Comparison of ENCODE assay signal across 28 mouse cellular contexts in genomic region chr5:91247444-91247843, GRCm38 (mm10).
A peak's percentile ranks its signal among the peaks of the same experiment; 100 is the strongest.
DNase-seq lines count a peak whose midpoint lies in the region; ATAC-seq and TF ChIP-seq lines count a peak whose summit lies in the region.
"Had no signal": no experiment of that assay in that cellular context is flagged by ENCODE, and none has a peak within 500 bp of the region (broad histone marks: within the 10 kb centered on the region; RNA-seq: fewer than 3 reads in every experiment).

No protein-coding gene starts in this region.

- no peaks in the 10 kb centered on the region for H3K9me3 ChIP-seq in liver, postnatal 0 days (ENCODE audit: low read length)
- H3K9me3 ChIP-seq: embryonic facial prominence, embryonic 13.5 days; embryonic facial prominence, embryonic 15.5 days; forebrain, embryonic 10.5 days; forebrain, embryonic 12.5 days; G1E had no signal

- no peak for DNase-seq in frontal cortex, postnatal 14 days (ENCODE audit: low spot score in 2 of 2)
- DNase-seq in liver, adult 2 months (ENCODE audit: extremely low read depth, low read depth, low spot score): peak; percentile 9
- DNase-seq in liver, postnatal 0 days: no peak
- peak; percentile 1 for DNase-seq in brain, adult 2 months (ENCODE audit: low read depth, low spot score)
- DNase-seq: adrenal gland, adult 8-10 months; adrenal gland, postnatal 14 days; adrenal gland, postnatal 36 days; B cell, adult 2 months; cerebellum, adult 11 months; cerebellum, adult 18-20 months; cerebellum, adult 8-10 months; cerebellum, adult 9-11 months; cerebellum, postnatal 14 days; cerebellum, postnatal 36 days; embryo, embryonic 11 days had no signal

- H3K4me1 ChIP-seq in liver, adult 2 months (ENCODE audit: control insufficient read depth, insufficient read depth, low read length): peaks cover 4% of the 10 kb centered on the region; the same call in 1 of the 2 replicates
- no peaks in the 10 kb centered on the region for H3K4me1 ChIP-seq in liver, postnatal 0 days (ENCODE audit: insufficient read depth)
- H3K4me1 ChIP-seq: embryonic facial prominence, embryonic 13.5 days; embryonic facial prominence, embryonic 15.5 days; forebrain, embryonic 10.5 days; forebrain, embryonic 12.5 days had no signal

- ATAC-seq in frontal cortex, adult (ENCODE audit: low TSS enrichment): peak; percentile 94
- ATAC-seq in liver, postnatal 0 days: no peak
- ATAC-seq: activated CD4-positive, CD25-positive, alpha-beta regulatory T cell, adult 4 months; CD4-positive, CD25-positive, alpha-beta regulatory T cell, adult 4 months; forebrain, embryonic 14.5 days; forebrain, embryonic 16.5 days; Patski had no signal

- H3K4me3 ChIP-seq in liver, adult 2 months (ENCODE audit: insufficient read depth, low read depth, low read length): no peak overlapping the region
- no peak overlapping the region for H3K4me3 ChIP-seq in liver, postnatal 0 days (ENCODE audit: low read depth, low read length)
- H3K4me3 ChIP-seq: embryonic facial prominence, embryonic 13.5 days; embryonic facial prominence, embryonic 15.5 days; erythroblast, embryonic 14.5 days; forebrain, embryonic 10.5 days; forebrain, embryonic 12.5 days had no signal

- H3K4me2 ChIP-seq in liver, postnatal 0 days (ENCODE audit: low read depth, low read length): no peak overlapping the region
- H3K4me2 ChIP-seq: embryonic facial prominence, embryonic 13.5 days; embryonic facial prominence, embryonic 15.5 days; forebrain, embryonic 12.5 days had no signal

- no peaks in the 10 kb centered on the region for H3K27me3 ChIP-seq in liver, adult 2 months (ENCODE audit: control insufficient read depth, insufficient read depth, low read length)
- no peaks in the 10 kb centered on the region for H3K27me3 ChIP-seq in liver, postnatal 0 days (ENCODE audit: insufficient read depth, low read length)
- H3K27me3 ChIP-seq: CH12.LX; embryonic facial prominence, embryonic 13.5 days; embryonic facial prominence, embryonic 15.5 days; forebrain, embryonic 12.5 days; Patski had no signal

- H3K36me3 ChIP-seq in liver, adult 2 months (ENCODE audit: control insufficient read depth, insufficient read depth, low read length): no peaks in the 10 kb centered on the region
- H3K36me3 ChIP-seq in liver, postnatal 0 days (replicated peaks; ENCODE audit: insufficient read depth, low read length): no peaks in the 10 kb centered on the region
- H3K36me3 ChIP-seq: embryonic facial prominence, embryonic 13.5 days; embryonic facial prominence, embryonic 15.5 days; forebrain, embryonic 10.5 days; forebrain, embryonic 12.5 days; G1E had no signal

- H3K9ac ChIP-seq in liver, adult 2 months (ENCODE audit: low read depth, low read length): no peak overlapping the region
- H3K9ac ChIP-seq in liver, postnatal 0 days (replicated peaks): no peak overlapping the region
- H3K9ac ChIP-seq: embryonic facial prominence, embryonic 13.5 days; embryonic facial prominence, embryonic 15.5 days; forebrain, embryonic 12.5 days had no signal

- no peak for TF ChIP-seq EP300 in liver, postnatal 0 days (IDR thresholded peaks at IDR 0.05; ENCODE audit: low read depth)

- H3K79me2 ChIP-seq in liver, adult 2 months (ENCODE audit: control insufficient read depth, insufficient read depth, low read length): no peaks in the 10 kb centered on the region

- no peak for TF ChIP-seq CTCF in liver, adult 2 months (IDR thresholded peaks at IDR 0.05; ENCODE audit: low read depth, low read length)
- TF ChIP-seq CTCF in liver, postnatal 0 days (IDR thresholded peaks at IDR 0.05; ENCODE audit: low read depth): no peak

- TF ChIP-seq POLR2A in liver, adult 2 months (IDR thresholded peaks at IDR 0.05; ENCODE audit: extremely low read depth, insufficient read depth, low read length): no peak

- WGBS in liver, adult 2 months: 57% methylated on average over 5 of the region's 5 CpGs
- 69% methylated on average over 5 of the region's 5 CpGs for WGBS in liver, postnatal 0 days (ENCODE audit: insufficient replicate concordance)

- no peak overlapping the region for H3K27ac ChIP-seq in liver, adult 2 months (replicated peaks; ENCODE audit: insufficient read depth, low read depth, low read length)
- no peak overlapping the region for H3K27ac ChIP-seq in liver, postnatal 0 days (ENCODE audit: low read depth)
- H3K27ac ChIP-seq: embryonic facial prominence, embryonic 13.5 days; embryonic facial prominence, embryonic 15.5 days; forebrain, embryonic 10.5 days; forebrain, embryonic 12.5 days had no signal

Comparison
In these comparisons a context has a peak if more than half of its experiments do, and no peak if none do; other contexts are left out.
1. DNase-seq: peak in liver, adult 2 months (single experiment) and brain, adult 2 months (single experiment); none in frontal cortex, postnatal 14 days (0 of 2) and liver, postnatal 0 days (single experiment).